Mouse (Mus musculus) layer of hippocampus, adult 6 months (tissue): ENCODE results near the gene Olfr1335. TPM values are rescaled to one million over a fixed set of nuclear protein-coding genes. Genes with fewer than 3 reads are reported as not detected.

Source experiments
- long read RNA-seq, 2 experiments: library from polyadenylated mRNA; unstranded; transcript quantifications; one replicate each; pipeline ENCODE4 v2.0.0; 2019 to 2020
- polyA plus RNA-seq: library from polyadenylated mRNA; unstranded; fragments of <200 nt; fragmentation: Nextera tagmentation; gene quantifications from 2 replicates; pipeline ENCODE4 v1.2.3, GENCODE M21; 2021

Olfr1335 gene
- not detected in 2 replicates for polyA plus RNA-seq
- long read RNA-seq, experiment 1, result 0 reads
- long read RNA-seq, experiment 2, result 0 reads

GRCm38 (mm10) chr4:118809844-118810243, at the start of gene Olfr1335:
Olfr1335 (minus strand) TSS chr4:118809944.

DNA sequence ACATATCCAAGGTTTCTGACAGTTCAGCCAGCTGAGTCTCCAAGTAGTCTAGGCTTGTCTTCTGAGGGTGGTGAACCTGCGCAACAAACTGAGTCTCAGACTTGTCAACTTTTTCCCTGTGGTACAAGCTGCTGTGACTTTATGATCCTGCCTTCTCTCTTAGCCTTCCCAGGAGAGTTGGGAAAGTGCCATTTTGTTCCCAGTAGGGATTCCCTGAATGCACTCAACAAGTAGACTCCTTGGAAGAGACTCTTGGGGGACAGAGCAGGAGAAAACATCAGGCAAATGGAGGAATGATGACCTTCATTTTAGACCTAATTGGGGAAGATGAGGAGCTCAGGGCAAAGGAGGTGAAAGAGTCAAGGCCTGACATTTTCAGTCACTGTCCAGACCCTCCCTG, 26.4 kb upstream of the Olfr1335 start, which contains the start of gene Olfr1333:
Gene Olfr1333 (minus strand): TSS at position 101 of the 400 bp plus-strand sequence.

GRCm38 (mm10) chr4:118782486-118782885, 27.3 kb downstream of the Olfr1335 start, which contains the start of gene Olfr1337:
Olfr1337 (minus strand) TSS chr4:118782586.

Other genes starting within 250 kb of the Olfr1335 start
- gene Cfap57, start 189.2 kb downstream of the Olfr1335 start, polyA plus RNA-seq, result 0.70 and 1.3 TPM in 2 replicates
- gene Ebna1bp2, start 189.1 kb downstream of the Olfr1335 start, polyA plus RNA-seq, result 45.6 and 51.6 TPM in 2 replicates
- not detected in 2 replicates for gene Olfr62, start 151.0 kb downstream of the Olfr1335 start, polyA plus RNA-seq
- not detected in 2 replicates for gene Olfr1342, start 117.2 kb downstream of the Olfr1335 start, polyA plus RNA-seq
- not detected in 2 replicates for gene Olfr1341, start 106.4 kb downstream of the Olfr1335 start, polyA plus RNA-seq
- gene Olfr1340, start 89.8 kb downstream of the Olfr1335 start, polyA plus RNA-seq, result not detected in 2 replicates
- not detected in 2 replicates for gene Olfr1339, start 77.8 kb downstream of the Olfr1335 start, polyA plus RNA-seq
- not detected in 2 replicates for gene Olfr1338, start 51.2 kb downstream of the Olfr1335 start, polyA plus RNA-seq
- gene Olfr1337, start 27.4 kb downstream of the Olfr1335 start, polyA plus RNA-seq, result not detected in 2 replicates
- gene Olfr1333, start 26.3 kb upstream of the Olfr1335 start, polyA plus RNA-seq, result not detected in 2 replicates
- gene Olfr1331, start 54.7 kb upstream of the Olfr1335 start, polyA plus RNA-seq, result not detected in 2 replicates
- not detected in 2 replicates for gene Olfr1330, start 78.7 kb upstream of the Olfr1335 start, polyA plus RNA-seq
- gene Olfr1329, start 107.5 kb upstream of the Olfr1335 start, polyA plus RNA-seq, result not detected in 2 replicates
- gene Olfr1328, start 128.7 kb upstream of the Olfr1335 start, polyA plus RNA-seq, result not detected in 2 replicates
- 0.05 TPM in 1 of 2 replicates, not detected in the other for gene Lao1, start 151.6 kb upstream of the Olfr1335 start, polyA plus RNA-seq